Mouse (Mus musculus): ENCODE data around the gene Olfr782.
"Not testable (repeated sequence)": the region's sequence is repeated elsewhere in the genome, so short reads cannot be mapped to it uniquely, and the experiment has no call there.

Olfr782 gene

GRCm38 (mm10) chr10:129348550-129348949 lies at the start of gene Olfr782:
Olfr782 (plus strand) TSS chr10:129348850.
- no peak for DNase-seq (ENCODE audit: low spot score in 2 of 2)

GRCm38 (mm10) chr10:129312973-129313372 lies 35.7 kb upstream of the Olfr782 start:
- not testable (repeated sequence) for DNase-seq (ENCODE audit: low spot score in 2 of 2)

DNA sequence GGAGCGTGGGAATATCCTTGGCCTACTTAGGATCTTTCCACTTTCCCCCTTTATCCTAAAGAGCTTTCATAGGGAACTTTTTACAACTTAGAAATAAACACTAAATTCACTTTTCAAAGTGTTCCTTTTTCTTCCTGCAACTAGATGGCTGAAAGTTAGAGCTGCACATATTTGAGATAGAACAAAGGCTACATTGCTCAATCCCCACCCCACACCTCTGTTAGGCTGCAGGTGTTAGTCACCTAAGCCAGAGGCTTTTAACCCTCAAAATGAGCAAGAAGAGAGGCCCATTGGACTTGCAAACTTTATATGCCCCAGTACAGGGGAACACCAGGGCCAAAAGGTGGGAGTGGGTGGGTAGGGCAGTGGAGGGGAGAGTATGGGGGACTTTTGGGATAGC lies 35.1 kb upstream of the Olfr782 start:
- not testable (repeated sequence) for DNase-seq (ENCODE audit: low spot score in 2 of 2)

GRCm38 (mm10) chr10:129317817-129318216 lies 30.8 kb upstream of the Olfr782 start, which contains the start of gene Olfr780:
Olfr780 (plus strand) TSS chr10:129318117.
- no peak for DNase-seq (ENCODE audit: low spot score in 2 of 2)

DNA sequence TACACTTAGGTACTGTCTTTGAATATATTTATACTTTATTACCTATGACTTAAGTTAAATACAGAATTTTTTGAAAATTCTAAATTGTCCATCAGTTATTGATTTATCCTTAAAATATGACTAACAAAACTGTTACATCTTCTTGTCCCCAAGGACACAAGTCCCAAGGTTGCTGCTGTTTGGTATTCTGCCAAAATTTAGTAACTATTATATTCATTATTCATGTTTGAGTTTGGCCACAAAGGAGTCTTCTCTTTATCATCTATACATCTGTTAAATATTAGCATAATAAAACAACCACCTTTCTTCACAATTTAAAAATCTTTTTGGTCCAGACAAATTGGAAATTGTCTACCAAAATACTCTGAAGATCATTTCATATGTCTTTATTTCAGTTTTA lies 20.1 kb upstream of the Olfr782 start, which contains the start of gene Olfr781:
TSS of gene Olfr781 (plus strand) at position 301 of the 400 bp plus-strand sequence.
- DNase-seq (ENCODE audit: low spot score in 2 of 2): no peak

DNA sequence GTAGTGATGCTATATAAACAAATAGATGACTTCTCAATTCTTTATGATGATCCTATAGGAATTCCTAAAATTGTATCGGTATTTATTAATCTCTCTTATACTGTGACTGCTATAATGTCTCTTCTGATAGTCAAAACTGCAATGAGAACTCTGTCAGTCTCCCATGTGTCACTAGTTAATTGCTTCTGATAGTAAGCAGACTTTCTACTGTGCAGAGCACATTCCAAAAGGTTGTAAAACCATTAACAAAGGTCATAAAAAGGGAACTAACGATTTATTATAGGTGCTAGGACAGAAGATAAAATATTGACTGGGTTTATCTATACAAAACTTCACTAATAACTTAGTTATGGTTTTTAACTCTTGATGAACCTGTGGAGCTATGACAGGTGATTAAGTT lies 3.8 kb downstream of the Olfr782 start:
- not testable (repeated sequence) for DNase-seq (ENCODE audit: low spot score in 2 of 2)

DNA sequence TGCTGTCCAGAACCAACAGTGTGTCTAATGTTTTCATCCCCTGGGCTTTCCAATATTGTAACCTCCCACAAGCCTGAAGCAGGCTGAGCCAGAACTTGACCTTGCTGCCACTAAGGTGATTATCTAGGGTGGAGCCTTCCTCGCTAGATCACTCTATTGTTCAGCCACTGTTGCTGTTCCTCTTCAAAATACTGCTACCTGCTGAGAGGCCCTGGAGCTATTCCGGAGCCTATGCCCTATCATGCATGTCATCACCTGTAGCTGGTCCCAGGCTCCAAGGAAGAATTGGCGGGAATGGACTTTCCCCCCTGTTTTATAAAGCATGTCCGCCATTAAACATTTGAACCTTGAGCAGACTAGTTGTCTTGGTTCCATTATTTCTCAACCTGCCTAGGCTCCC lies 7.8 kb downstream of the Olfr782 start:
- DNase-seq (ENCODE audit: low spot score in 2 of 2): not testable (repeated sequence)

DNA sequence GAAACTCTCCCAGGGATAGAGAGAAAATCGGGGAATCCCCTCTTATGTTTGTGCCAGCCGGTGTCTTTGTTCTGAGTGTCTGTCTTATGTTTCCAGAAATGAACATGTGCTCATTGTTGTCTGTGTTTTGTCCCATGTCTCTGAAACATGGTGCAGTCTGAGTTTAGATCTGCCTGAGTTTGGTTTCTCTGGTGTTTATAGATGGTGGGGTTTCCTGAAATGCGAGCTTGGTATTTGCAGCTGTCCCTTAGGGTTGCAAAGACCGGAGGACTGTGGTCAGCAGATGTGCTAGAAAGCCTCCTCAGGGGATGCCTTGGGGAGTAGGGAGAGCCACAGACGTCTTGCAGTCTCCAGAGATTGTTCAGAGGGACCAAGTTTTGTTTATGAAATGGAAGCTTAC lies 8.7 kb downstream of the Olfr782 start:
- DNase-seq (ENCODE audit: low spot score in 2 of 2): no peak

DNA sequence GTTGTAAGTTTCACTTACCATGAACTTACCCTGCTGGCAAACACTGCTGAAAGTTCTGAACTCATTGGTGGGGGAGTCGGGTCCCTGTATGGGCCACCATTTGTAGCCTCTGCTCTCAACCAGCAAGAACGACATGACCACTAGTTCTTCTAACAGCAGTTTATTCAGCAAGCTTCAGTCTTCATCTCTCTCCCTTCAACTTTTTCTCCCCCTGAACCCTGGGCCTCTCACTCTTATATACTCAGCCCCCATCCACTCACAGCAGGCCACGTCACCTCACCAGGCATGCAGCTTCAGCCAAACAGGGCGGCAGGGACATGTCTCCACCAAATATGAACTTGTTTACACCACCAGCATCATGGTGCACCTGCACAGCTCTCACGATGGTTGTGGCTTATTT lies 25.4 kb downstream of the Olfr782 start:
- not testable (repeated sequence) for DNase-seq (ENCODE audit: low spot score in 2 of 2)

GRCm38 (mm10) chr10:129383783-129384182 lies 35.1 kb downstream of the Olfr782 start, which contains the start of gene Olfr784:
Olfr784 (plus strand) TSS chr10:129384083.
- no peak for DNase-seq (ENCODE audit: low spot score in 2 of 2)

GRCm38 (mm10) chr10:129400892-129401291 lies 52.2 kb downstream of the Olfr782 start:
- DNase-seq (ENCODE audit: low spot score in 2 of 2): no peak

Measured in cerebellum, postnatal 4 days (tissue).